Mouse (Mus musculus) neural tube, embryonic 10.5 days (tissue): ENCODE results near the gene Scn8a.
"Not testable (repeated sequence)": the region's sequence is repeated elsewhere in the genome, so short reads cannot be mapped to it uniquely, and the experiment has no call there.

Source experiments
- DNase-seq: peaks from one replicate; pipeline ENCODE4 v3.0.0-alpha.2; 2017; ENCODE audit warnings: low spot score; ENCODE audit errors: extremely low spot score

Scn8a gene

DNA sequence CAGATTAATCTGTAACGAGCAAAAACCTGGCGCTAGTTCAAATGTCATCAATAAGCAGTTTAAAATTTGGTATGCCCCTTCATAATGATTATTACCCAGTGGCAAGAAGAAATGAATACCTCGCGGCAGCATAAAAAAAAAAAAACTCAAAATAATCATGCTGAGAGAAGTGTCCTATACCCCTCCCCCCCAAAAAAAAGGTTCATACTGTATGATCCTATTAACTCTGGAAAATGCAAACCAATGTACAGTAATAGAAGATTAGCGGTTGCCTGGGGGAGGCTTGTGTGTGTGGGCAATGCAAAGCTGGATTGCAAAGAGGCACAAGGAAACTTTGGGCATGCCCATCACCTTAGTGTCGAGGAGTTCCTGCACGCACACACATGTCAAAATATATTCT is at the start of gene Scn8a:
Scn8a (plus strand) TSS at position 301 of the 400 bp plus-strand sequence.
- no peak for DNase-seq

DNA sequence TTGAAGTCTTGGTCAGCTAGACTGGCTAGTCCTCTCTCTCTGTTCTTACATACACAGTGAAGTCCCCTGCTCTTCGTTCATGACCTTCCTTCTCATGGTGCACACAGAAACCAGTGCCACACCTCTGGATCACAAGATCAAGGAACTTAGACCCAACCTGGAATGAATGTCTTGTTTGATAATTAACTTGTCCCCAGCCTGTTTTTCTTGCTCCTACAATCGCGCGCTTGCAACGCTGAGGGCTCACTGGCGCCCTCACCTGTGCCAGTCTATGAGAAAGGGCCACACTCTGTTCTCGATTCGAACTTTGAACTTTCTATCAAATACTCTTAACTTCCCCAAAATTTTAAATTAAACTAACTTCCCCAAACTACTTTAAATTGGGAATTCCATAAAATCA is 47.8 kb upstream of the Scn8a start:
- DNase-seq = no peak

DNA sequence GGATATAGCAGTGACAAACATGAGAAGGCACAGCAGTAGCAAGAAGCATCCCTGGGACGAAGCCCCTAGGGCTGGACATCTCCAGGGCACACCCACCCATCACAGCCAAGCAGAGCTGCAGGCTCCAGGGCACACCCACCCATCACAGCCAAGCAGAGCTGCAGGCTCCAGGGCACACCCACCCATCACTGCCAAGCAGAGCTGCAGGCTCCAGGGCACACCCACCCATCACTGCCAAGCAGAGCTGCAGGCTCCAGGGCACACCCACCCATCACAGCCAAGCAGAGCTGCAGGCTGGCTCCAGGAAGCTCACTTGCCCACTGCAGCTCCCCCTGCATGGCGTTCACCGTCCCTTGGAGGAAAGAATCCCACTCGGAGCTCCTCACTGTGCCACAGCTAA is 47.3 kb upstream of the Scn8a start:
- DNase-seq = not testable (repeated sequence)

GRCm38 (mm10) chr15:100825249-100825856 is 44.3 kb upstream of the Scn8a start:
- DNase-seq = no peak

DNA sequence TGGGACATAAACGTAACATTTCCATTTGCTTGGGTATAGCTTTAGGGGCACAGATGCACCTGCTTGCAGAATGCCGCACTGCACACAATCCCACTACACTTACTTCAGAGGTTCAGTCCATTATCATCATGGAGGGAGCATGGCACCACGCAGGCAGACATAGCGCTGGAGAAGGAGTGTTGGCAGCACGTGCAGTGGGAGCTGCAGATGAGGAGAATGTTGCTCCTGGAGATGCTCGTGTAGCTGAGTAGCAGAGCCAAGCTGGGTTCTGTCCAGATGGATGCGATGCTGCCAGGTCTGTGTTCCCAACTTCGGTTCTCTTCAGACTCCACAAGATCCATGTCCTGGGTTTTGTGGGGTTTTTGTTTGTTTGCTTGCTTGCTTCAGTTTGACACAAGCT is 43.6 kb upstream of the Scn8a start:
- DNase-seq = no peak

DNA sequence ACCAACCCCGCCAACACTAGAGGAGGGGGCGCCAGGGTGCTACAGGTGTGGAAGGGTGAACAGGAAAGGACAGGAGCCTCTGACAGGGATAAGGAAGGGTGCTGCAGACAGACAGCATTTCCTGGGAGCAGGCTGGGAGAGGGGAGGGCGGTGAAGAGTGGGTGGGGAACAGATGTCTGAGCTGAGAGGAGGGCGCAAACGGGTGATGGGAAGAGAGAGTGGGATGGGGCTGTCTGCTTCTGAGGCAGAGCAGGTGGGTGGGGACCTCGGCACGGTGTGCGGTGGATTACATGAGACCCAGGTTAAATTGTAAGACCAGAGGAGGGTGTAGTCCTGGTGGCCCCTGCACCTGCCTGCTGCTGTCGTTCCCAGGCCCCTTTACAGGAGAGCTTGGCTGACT is 39.9 kb upstream of the Scn8a start:
- DNase-seq = no peak

GRCm38 (mm10) chr15:100830682-100831081 is 39.0 kb upstream of the Scn8a start:
- DNase-seq = no peak

DNA sequence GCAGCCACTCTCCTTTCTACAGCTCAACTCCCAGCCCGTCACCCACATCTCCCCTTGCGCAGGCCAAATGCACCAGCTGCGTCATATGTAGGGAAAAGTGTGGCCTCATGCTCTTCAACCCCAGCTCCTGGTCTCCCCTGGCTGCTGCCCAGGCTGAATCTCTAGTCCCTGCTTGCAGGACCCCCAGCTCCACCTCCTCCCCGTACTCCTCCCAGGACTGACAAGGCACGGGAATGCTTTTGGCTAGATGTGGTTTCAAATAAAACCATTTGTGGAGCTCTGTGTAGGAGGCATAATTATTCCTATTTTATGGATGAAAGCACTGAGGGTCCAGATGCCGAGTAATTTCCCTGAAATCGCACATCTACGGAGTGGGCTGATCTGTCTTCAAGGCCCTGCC is 37.5 kb upstream of the Scn8a start:
- DNase-seq = no peak

GRCm38 (mm10) chr15:100832784-100833183 is 36.9 kb upstream of the Scn8a start:
- no peak for DNase-seq

- no peak for DNase-seq
Observed at GRCm38 (mm10) chr15:100836729-100837128, 32.9 kb upstream of the Scn8a start.

- peak; percentile 62 for DNase-seq
Observed at GRCm38 (mm10) chr15:100838607-100839207, 31.0 kb upstream of the Scn8a start.

GRCm38 (mm10) chr15:100844336-100844735 is 25.3 kb upstream of the Scn8a start:
- DNase-seq = no peak

DNA sequence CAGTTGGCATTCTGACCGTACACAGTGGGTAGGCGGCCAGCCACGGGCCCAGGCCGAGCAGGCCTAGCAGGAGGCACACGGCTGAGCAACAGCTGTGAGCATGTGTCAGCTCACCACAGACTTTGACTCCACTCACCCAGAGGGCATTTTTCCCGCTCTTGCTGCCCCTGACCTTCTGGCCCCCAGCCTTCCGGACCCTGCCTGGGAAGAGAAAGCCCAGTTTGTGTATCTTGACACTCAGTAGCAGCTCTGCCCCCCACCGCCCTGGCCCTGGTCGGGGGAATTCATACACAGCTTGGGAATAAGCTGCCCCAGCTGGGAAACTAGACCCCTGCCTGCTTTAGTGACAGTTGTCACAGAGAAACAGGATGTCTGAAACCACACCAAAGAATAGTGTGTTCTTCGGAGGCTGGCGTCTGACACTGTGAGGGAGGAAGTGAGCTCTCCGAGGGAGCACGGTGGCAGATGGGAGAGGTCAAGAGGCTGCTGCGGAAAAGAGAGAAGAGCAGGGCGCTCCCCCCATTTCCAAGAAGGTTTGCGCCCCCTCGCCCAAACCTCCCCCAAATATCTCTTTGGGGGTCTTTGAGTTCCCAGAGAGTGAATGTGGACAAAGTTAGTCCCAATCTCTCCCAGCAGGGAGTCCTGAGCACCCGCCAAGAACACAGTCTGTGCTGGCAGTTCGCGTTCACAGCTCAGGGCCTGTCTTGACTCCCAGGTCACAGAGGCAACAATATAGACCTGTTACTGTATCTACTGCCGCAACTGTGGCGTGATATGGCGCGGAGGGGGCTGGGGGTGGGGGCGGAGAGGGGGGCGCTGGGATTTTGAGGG is 24.4 kb upstream of the Scn8a start:
- DNase-seq = peak; percentile 58

GRCm38 (mm10) chr15:100847193-100847592 is 22.5 kb upstream of the Scn8a start:
- no peak for DNase-seq

DNA sequence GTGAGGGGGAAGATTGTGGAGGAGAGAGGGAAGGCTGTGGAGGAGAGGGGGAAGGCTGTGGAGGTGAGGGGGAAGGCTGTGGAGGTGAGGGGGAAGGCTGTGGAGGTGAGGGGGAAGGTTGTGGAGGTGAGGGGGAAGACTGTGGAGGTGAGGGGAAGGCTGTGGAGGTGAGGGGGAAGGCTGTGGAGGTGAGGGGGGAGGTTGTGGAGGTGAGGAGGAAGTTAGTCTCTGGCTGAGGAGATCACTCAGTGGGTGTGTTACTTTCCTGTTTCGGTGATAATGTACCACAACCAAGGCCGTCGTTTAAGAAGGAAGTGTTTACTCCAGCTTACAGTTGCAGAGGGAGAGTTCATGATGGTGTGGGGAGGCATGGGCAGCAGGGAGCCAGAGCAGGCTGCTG is 12.1 kb upstream of the Scn8a start:
- no peak for DNase-seq

DNA sequence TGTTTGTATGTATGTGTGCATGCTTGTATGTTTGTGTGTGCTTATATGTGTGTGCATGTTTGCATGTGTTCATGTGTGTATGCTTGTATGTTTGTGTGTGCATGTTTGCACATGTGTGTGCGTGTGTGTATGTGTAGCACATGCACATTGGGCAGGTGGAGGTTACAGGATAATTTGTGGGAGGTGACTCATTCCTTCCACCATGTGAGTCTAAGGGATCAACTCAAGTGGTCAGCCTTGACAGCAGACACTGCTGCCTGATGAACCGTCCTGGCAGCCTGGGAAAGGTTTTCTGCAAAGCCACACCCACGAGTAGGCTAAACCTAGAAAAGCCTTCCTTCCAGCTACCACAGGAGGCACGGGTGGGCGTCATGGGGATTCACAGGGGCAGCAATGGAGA is 8.8 kb upstream of the Scn8a start:
- no peak for DNase-seq

DNA sequence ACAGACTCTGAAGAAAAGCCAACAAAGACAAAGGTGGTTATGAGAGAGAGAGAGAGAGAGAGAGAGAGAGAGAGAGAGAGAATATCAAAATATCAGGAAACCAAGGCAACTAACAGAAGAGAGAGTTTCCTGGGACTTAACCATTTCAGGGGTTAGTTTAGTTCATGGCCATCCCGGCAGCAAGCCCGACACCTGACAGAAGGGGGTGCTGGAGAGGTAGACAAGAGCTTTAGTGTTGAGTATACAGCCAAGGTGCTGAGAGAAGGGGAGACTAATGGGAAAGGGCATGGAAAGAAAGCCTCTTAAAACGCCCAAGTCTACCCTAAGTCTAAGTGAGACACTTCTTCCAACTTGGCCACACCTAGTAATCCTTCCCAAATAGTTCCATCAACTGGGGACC is 4.1 kb upstream of the Scn8a start:
- no peak for DNase-seq

- DNase-seq = peak; percentile 82
Observed at GRCm38 (mm10) chr15:100870001-100870774, 530 bp downstream of the Scn8a start.

- DNase-seq = peak; percentile 62
Observed at GRCm38 (mm10) chr15:100870775-100871106, 1.1 kb downstream of the Scn8a start.

DNA sequence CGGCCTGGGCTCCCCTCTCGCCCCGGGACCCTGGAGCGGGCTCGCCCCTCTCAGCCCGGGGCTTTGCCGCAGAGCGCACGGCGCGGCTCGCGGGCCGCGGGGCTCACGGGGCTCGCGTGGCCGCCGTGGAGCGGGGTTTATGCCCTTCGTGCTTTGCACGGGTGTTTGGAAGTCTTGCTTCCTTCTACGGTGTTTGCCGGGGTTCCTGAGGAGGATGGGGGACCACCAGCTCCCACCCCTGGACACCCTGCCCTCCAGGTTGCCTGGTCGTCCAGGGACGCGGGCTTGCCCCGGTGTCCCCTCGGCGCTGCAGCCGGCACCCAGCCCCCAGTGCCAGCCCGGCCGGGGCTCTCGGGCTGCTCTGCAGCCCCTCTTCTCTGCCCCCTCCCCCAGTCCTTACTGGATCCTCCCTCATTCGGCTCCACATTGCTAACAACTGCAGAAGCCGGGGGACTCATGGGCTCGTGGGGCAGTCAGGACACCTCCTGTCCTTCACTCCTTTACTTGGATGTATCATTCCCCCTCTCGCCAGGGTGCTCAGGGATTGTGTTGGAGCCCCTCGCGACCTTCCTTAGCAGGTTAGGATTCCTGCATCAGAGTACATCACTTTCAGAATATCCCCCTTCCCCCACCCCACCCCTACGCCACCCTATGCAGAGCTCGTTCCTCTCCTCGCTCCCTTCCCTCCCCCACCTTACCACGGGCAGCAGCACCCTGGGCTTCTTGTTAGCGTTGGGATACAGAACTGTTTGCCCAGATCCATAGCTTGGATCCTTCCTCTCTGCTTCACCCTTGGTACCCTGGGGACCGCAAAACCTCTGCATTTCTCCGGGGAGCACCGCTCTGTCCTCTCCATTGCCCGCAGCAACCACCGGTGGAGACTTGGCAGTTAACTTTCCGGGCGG is 1.7 kb downstream of the Scn8a start:
- DNase-seq = peak; percentile 69

- peak; percentile 88 for DNase-seq
Observed at GRCm38 (mm10) chr15:100873155-100873554, 3.5 kb downstream of the Scn8a start.
